Mouse (Mus musculus) C2C12 (cell line): ENCODE results near the gene Mtmr12. TPM values are rescaled to one million over a fixed set of nuclear protein-coding genes. Genes with fewer than 3 reads are reported as not detected.

Experiments
- H3K27me3 ChIP-seq: one replicate; pipeline ENCODE4 v1.6.1; 2011; ENCODE audit not compliant: control insufficient read depth, insufficient read depth, insufficient read length
- H3K36me3 ChIP-seq: one replicate; pipeline ENCODE4 v1.6.1; 2011; ENCODE audit not compliant: control insufficient read depth, insufficient read depth
- H3K4me3 ChIP-seq: one replicate; pipeline ENCODE4 v1.5.1; 2011; ENCODE audit warnings: mild to moderate bottlenecking, control low read depth; ENCODE audit not compliant: poor library complexity, insufficient read depth, severe bottlenecking
- H3K79me2 ChIP-seq: one replicate; pipeline ENCODE4 v1.6.1; 2011; ENCODE audit not compliant: control insufficient read depth, insufficient read depth
- H3K79me3 ChIP-seq: one replicate; pipeline ENCODE4 v1.6.1; 2011; ENCODE audit warnings: low read depth, control low read depth
- H3ac ChIP-seq: one replicate; pipeline ENCODE3; 2011; ENCODE audit warnings: low read depth; ENCODE audit not compliant: control insufficient read depth, insufficient read length
- CEBPB ChIP-seq: IDR thresholded peaks from one replicate; pipeline ENCODE4 v1.6.1; 2011; ENCODE audit warnings: low read depth, mild to moderate bottlenecking, control low read depth, moderate library complexity
- CTCF ChIP-seq: IDR thresholded peaks from one replicate; pipeline ENCODE4 v1.5.1; 2011; ENCODE audit not compliant: control insufficient read depth, insufficient read depth, insufficient read length
- FOSL1 ChIP-seq: IDR thresholded peaks from one replicate; pipeline ENCODE4 v1.8.0; 2011; ENCODE audit warnings: mild to moderate bottlenecking, low read length; ENCODE audit not compliant: poor library complexity, insufficient read depth, severe bottlenecking
- MAX ChIP-seq: IDR thresholded peaks from one replicate; pipeline ENCODE4 v1.6.1; 2011; ENCODE audit warnings: mild to moderate bottlenecking, control low read depth
- MYOD1 ChIP-seq: IDR thresholded peaks from one replicate; pipeline ENCODE4 v1.6.1; 2011; ENCODE audit warnings: low read depth; ENCODE audit not compliant: control insufficient read depth, insufficient read length
- MYOG ChIP-seq: IDR thresholded peaks from one replicate; pipeline ENCODE4 v1.6.1; 2011; ENCODE audit not compliant: control insufficient read depth, insufficient read length; ENCODE audit errors: extremely low read depth
- USF1 ChIP-seq: IDR thresholded peaks from one replicate; pipeline ENCODE4 v1.6.1; 2011; ENCODE audit warnings: low read depth, mild to moderate bottlenecking, control low read depth, moderate library complexity
- polyA plus RNA-seq: library from polyadenylated mRNA; unstranded; fragments of >200 nt; fragmentation: generic; extraction: Trizol; gene quantifications from one replicate; pipeline ENCODE4 v1.2.1, GENCODE M21; 2012; ENCODE audit warnings: missing spikeins

The Mtmr12 gene
- polyA plus RNA-seq, 1 experiment: 7.9 TPM

GRCm38 (mm10) chr15:12251416-12252140 is 46.8 kb downstream of the Mtmr12 start:
- Histone ChIP-seq H3K79me3 (no peaks in the 10 kb centered on the region), H3K4me3 (no peak overlapping the region), H3K79me2 (no peaks in the 10 kb centered on the region), H3K27me3 (no peaks in the 10 kb centered on the region), H3K36me3 (peaks cover 51% of the 10 kb centered on the region), H3ac (no peak overlapping the region)
- TF ChIP-seq FOSL1 (no peak), MYOG (no peak), MYOD1 (no peak), CTCF (no peak), USF1 (no peak), MAX (no peak), CEBPB (no peak)

GRCm38 (mm10) chr15:12252141-12252489 is 47.3 kb downstream of the Mtmr12 start:
- no peak for TF ChIP-seq FOSL1
- no peak for TF ChIP-seq MAX
- TF ChIP-seq USF1: no peak
- no peak for TF ChIP-seq MYOG
- TF ChIP-seq CTCF: no peak
- Histone ChIP-seq H3K79me2 (no peaks in the 10 kb centered on the region), H3ac (no peak overlapping the region), H3K27me3 (no peaks in the 10 kb centered on the region), H3K79me3 (no peaks in the 10 kb centered on the region), H3K36me3 (peaks cover 53% of the 10 kb centered on the region), H3K4me3 (no peak overlapping the region)

DNA sequence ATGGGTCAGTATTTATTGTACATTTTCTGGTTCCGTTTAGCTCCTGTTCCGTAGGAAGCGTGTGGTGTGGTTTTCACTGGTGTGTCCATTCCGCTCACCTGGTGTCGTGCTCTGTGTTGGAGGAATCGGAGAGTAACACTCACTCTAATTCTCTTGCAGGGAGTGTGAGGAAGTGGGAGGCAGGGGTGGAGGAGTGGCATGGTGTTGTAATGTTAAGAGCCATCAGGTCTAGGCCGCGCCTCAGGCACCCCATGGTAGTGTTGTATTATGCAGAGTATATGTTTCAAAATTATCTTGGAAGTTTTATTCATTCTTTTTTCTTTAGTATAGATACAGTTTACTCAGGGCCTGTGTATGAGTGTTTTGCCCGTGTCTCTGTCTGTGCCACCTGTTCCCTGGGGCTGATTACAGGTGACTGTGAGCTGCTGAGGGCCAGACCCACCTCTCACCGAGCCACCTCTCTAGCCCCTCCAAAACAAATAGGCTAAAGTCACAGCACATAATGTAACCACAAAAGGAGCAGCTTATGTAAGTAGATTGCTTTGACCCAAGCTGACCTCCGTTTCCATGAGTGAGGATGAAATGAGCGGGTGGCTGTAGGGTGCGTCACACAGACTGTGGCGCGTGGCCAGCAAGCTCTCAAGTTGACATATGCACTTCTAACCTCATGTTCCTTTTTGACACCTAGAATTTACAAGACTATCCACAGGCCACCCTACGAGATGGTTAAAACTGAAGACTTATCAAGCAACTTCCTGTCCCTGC is 53.1 kb downstream of the Mtmr12 start:
- H3K79me2 ChIP-seq: no peaks in the 10 kb centered on the region
- TF ChIP-seq FOSL1 (no peak), MYOD1 (no peak), USF1 (no peak), MYOG (no peak), CEBPB (no peak), MAX (no peak), CTCF (no peak)
- H3K79me3 ChIP-seq: no peaks in the 10 kb centered on the region
- no peak overlapping the region for H3ac ChIP-seq
- H3K4me3 ChIP-seq: no peak overlapping the region
- peaks cover 67% of the 10 kb centered on the region for H3K36me3 ChIP-seq
- no peaks in the 10 kb centered on the region for H3K27me3 ChIP-seq

GRCm38 (mm10) chr15:12263056-12263455 is 58.2 kb downstream of the Mtmr12 start:
- no peak for TF ChIP-seq MYOD1
- TF ChIP-seq MYOG: no peak
- TF ChIP-seq CEBPB: no peak
- no peak for TF ChIP-seq CTCF
- TF ChIP-seq MAX: no peak
- TF ChIP-seq FOSL1: no peak
- TF ChIP-seq USF1: no peak
- no peaks in the 10 kb centered on the region for H3K79me3 ChIP-seq
- H3K4me3 ChIP-seq: no peak overlapping the region
- H3K79me2 ChIP-seq: no peaks in the 10 kb centered on the region
- H3K27me3 ChIP-seq: no peaks in the 10 kb centered on the region
- H3ac ChIP-seq: no peak overlapping the region
- peaks cover 82% of the 10 kb centered on the region for H3K36me3 ChIP-seq

DNA sequence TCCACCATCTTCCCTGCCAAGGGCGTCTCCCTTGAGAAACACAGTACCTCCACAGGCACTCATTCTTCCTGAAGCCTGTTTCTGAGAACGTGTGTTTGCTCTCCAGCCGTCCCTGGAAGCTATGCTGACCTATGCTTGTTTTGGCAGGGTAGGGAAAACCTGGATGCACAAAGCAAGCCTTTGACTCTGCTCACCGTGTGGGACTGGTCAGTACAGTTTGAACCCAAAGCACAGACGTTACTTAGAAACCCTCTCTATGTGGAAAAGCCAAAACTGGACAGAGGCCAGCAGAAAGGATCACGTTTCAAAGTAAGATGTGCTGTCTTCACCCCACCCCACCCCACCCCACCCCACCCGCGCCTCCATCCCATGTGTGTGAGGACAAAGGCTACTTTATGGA is 61.6 kb downstream of the Mtmr12 start:
- Histone ChIP-seq H3K4me3 (no peak overlapping the region), H3K79me3 (no peaks in the 10 kb centered on the region), H3K27me3 (no peaks in the 10 kb centered on the region), H3K36me3 (peaks cover 89% of the 10 kb centered on the region), H3ac (no peak overlapping the region), H3K79me2 (no peaks in the 10 kb centered on the region)
- TF ChIP-seq USF1 (no peak), MYOG (no peak), CEBPB (no peak), MAX (no peak), FOSL1 (no peak), MYOD1 (no peak), CTCF (no peak)
